Mouse (Mus musculus): ENCODE measurements around the gene Pld4.
"Not testable (repeated sequence)": the region's sequence is repeated elsewhere in the genome, so short reads cannot be mapped to it uniquely, and the experiment has no call there.

Pld4 gene

DNA sequence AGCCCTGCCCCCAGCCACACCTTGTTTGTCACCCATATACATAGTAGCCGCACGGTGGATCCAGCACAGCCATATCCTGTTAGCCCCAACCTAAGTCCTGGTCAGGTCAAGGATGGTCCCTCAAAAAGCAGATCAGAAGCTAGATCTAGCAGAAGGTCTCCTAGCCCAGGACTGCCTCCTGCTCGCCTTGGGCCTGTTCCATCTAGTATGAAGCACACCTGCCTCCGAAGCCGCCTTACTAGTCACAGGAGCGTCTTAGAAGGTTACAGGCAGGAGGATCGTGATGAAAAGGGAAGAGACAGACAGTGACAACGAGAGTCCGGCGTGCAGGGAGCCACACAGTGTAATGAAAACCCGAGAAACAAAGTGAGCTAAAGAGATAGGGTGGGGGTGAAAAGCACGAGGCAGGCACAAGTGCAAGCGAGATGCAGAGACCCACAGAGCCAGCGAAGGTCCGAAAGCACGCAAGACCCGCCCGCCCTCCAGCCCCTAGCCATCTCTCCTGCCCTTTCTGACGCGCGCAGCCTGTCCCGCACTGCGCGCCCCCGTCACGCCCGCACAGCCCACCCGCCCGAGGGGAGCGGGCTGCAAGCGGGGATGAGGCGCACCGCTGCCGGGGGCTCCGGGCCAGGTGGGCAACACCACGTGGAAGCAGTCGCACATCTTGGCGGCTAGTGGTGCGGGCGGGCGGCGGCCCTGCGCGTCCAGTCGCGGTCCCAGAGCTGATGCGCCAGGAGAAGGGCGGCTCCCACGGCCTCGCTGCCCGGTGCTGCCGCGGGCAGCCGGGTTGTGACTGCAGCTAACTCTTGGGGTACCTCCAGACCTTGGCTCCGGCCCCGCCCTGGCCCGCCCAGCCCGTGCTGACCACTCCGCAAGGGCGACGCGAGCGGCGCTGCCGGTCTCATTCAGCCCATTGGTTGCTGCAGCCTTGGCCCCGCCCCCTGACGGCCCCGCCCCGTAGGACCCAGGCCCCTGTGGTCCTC lies 41.7 kb downstream of the Pld4 start, which contains the start of gene Ahnak2:
TSS of gene Ahnak2 (minus strand) at position 794 of the 983 bp plus-strand sequence.
- DNase-seq (ENCODE audit: low spot score in 2 of 2): no peak

GRCm38 (mm10) chr12:112802917-112803316 lies 42.5 kb downstream of the Pld4 start:
- DNase-seq (ENCODE audit: low spot score in 2 of 2): no peak

GRCm38 (mm10) chr12:112804046-112804445 lies 43.6 kb downstream of the Pld4 start:
- DNase-seq (ENCODE audit: low spot score in 2 of 2): no peak

GRCm38 (mm10) chr12:112806044-112806443 lies 45.6 kb downstream of the Pld4 start:
- DNase-seq (ENCODE audit: low spot score in 2 of 2): no peak

- DNase-seq (ENCODE audit: low spot score in 2 of 2): no peak
Observed at GRCm38 (mm10) chr12:112807796-112808195, 47.3 kb downstream of the Pld4 start.

GRCm38 (mm10) chr12:112808212-112808586 lies 47.7 kb downstream of the Pld4 start:
- no peak for DNase-seq (ENCODE audit: low spot score in 2 of 2)

DNA sequence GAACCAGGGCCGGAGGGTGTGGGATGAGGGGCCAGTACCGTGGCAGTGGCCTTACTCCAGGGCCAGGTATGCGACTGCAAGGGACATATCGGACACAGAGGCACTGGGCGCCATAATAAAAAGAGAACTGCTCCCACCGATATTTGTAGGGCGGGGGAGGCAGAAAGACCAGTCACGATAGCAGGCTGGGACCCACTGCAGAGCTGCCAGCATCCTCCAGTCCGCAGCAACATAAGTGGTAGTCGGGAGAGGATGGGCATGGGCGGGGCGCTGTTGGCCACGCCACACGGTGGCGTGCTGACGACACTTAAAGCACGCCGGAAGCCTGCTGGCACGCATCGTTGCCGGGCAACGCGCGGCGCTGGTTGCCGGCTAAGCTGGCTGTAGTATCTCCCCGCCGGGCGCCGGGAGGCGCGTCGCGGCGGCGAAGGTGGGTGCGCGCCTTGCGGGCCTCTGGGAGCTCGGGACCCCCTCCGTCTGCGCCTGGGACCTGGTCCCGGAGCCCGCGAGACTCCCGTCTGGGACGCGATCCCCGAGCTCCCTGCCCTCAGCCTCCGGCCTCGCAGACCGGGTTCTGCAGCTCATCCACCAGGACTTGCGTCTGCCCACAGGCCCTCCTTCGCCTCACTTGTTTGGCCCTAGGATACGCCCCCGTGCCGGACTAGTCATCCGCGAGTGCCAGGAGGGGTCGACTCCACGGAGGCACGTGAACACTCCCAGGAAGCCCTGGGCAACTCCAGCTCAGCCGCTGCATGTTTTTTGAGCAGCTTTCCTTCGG lies 48.3 kb downstream of the Pld4 start, which contains the start of gene Clba1:
TSS of gene Clba1 (plus strand) at position 351 of the 778 bp plus-strand sequence.
- peak; percentile 86 to 91 for DNase-seq (ENCODE audit: low spot score in 2 of 2)

DNA sequence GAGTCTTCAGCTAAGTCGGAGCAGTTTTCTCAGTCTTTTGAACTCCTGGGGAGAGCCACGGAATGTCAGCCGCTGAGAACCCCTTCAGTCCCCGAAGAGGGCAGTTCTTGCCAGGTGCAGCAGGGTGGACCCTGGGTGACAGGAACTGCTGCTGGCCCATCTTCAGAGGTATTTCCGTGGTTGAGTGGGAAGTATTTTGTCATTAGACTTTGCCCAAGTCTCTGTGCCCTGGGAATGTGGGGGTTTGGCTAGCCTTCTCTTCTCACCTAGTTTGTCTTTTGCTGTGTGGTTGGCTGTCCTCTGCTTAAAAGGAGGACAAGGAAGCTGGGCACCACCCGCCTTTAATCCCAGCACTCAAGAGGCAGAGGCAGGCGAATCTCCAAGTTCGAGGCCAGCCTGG lies 49.2 kb downstream of the Pld4 start:
- no peak for DNase-seq (ENCODE audit: low spot score in 2 of 2)

GRCm38 (mm10) chr12:112810092-112810885 lies 49.8 kb downstream of the Pld4 start:
- DNase-seq (ENCODE audit: low spot score in 2 of 2): no peak

DNA sequence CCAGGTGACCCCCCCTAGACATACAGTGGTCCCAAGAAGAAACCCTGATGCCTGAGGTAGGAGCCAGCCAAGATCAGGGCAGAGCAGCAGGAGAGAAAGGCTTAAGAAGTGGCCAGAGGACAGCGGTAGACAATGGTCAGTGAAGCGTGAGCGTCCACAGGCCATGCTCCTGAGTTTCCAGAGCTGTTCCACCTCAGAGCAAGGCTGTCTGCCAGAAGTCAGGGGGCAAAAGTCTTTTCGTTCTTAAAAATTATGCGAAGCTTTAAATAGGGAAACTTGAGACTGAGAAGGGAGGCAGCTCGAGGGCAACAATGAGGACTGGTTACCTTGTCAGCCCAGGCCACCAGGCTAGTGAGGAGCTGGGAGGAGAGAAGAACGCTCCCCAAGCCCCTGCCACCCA lies 52.9 kb downstream of the Pld4 start:
- DNase-seq (ENCODE audit: low spot score in 2 of 2): no peak

DNA sequence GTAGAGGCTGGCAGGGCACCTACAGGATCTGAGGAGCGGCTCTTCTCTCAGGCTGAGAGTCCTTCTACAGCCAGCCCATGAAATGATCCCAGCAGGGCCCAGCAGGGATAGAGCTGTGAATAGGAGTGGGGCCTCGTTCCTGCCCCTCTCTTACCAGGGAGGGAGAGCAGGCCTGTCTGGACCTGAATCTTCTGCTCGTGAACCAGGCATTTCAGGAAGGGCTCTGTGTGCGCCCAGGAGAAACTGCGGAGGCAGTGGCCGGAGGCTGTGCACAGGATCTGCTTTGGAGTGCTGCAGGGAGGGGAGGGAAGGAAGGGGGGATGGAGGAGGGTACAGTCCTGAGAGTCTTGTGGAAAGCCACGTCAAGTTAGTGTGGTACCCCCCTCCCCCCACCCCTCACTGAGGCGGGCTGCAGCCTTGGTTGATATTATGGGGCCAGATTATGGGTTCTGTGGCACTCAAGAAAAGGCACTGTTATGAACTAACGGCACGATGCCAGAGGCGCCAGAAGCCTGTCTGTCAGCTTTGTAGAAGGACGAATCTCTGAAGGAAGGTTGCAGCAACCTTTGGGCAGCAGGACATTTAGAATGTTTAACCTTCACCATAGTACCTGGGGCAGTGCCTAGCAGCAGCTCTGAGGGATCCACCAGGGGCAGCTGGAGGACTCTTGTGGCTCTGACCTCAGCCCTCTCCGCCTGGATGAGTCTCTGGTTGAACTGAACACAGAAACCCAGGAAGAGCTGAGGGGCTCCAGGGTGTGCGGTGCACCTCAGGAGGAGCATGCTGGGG lies 54.4 kb downstream of the Pld4 start:
- no peak for DNase-seq (ENCODE audit: low spot score in 2 of 2)

- DNase-seq (ENCODE audit: low spot score in 2 of 2): no peak
Observed at GRCm38 (mm10) chr12:112816294-112816693, 55.8 kb downstream of the Pld4 start.

DNA sequence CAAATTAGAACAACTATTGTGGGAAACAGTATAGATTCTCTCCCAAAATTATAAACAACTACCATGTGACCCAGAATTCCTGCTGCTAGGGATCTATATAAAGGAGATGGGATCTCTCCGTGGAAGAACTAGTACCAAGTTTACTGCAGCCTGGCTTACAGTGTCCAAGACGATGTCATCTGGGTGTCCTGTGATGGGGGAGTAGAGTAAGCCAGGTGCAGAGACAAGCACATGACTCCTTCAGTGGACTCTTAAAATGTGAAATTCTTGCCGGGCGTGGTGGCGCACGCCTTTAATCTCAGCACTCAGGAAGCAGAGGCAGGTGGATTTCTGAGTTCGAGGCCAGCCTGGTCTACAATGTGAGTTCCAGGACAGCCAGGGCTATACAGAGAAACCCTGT lies 56.4 kb downstream of the Pld4 start:
- DNase-seq (ENCODE audit: low spot score in 2 of 2): not testable (repeated sequence)

Data from heart, adult 9 months (tissue).